Mouse (Mus musculus): ENCODE measurements around the gene Dip2c.

Gene Dip2c

GRCm38 (mm10) chr13:9424434-9424833 is 148.1 kb downstream of the Dip2c start:
- DNase-seq (ENCODE audit: low spot score) = no peak

- no peak for DNase-seq (ENCODE audit: low spot score)
These were observed 149.9 kb downstream of the Dip2c start for GRCm38 (mm10) chr13:9426267-9426666.

GRCm38 (mm10) chr13:9426779-9427178 is 150.5 kb downstream of the Dip2c start:
- peak; percentile 29 for DNase-seq (ENCODE audit: low spot score)

GRCm38 (mm10) chr13:9429884-9430283 is 153.6 kb downstream of the Dip2c start:
- no peak for DNase-seq (ENCODE audit: low spot score)

- DNase-seq (ENCODE audit: low spot score) = no peak
These were observed 154.4 kb downstream of the Dip2c start for GRCm38 (mm10) chr13:9430724-9431123.

GRCm38 (mm10) chr13:9431441-9431840 is 155.1 kb downstream of the Dip2c start:
- DNase-seq (ENCODE audit: low spot score) = no peak

GRCm38 (mm10) chr13:9443066-9443465 is 166.7 kb downstream of the Dip2c start:
- DNase-seq (ENCODE audit: low spot score) = no peak

- no peak for DNase-seq (ENCODE audit: low spot score)
These were observed 169.4 kb downstream of the Dip2c start for GRCm38 (mm10) chr13:9445533-9446294.

- no peak for DNase-seq (ENCODE audit: low spot score)
These were observed 170.3 kb downstream of the Dip2c start for GRCm38 (mm10) chr13:9446448-9447115.

- DNase-seq (ENCODE audit: low spot score) = no peak
These were observed 173.9 kb downstream of the Dip2c start for GRCm38 (mm10) chr13:9450276-9450675.

- no peak for DNase-seq (ENCODE audit: low spot score)
These were observed 175.6 kb downstream of the Dip2c start for GRCm38 (mm10) chr13:9451952-9452351.

- no peak for DNase-seq (ENCODE audit: low spot score)
These were observed 178.3 kb downstream of the Dip2c start for GRCm38 (mm10) chr13:9454426-9455177.

- no peak for DNase-seq (ENCODE audit: low spot score)
These were observed 179.7 kb downstream of the Dip2c start for GRCm38 (mm10) chr13:9455979-9456378.

- DNase-seq (ENCODE audit: low spot score) = no peak
These were observed 181.3 kb downstream of the Dip2c start for GRCm38 (mm10) chr13:9457420-9458308.

- DNase-seq (ENCODE audit: low spot score) = no peak
These were observed 188.1 kb downstream of the Dip2c start for GRCm38 (mm10) chr13:9464457-9464856.

GRCm38 (mm10) chr13:9467216-9467615 is 190.9 kb downstream of the Dip2c start:
- peak; percentile 76 for DNase-seq (ENCODE audit: low spot score)

- no peak for DNase-seq (ENCODE audit: low spot score)
These were observed 197.1 kb downstream of the Dip2c start for GRCm38 (mm10) chr13:9473383-9473782.

- DNase-seq (ENCODE audit: low spot score) = no peak
These were observed 205.4 kb downstream of the Dip2c start for GRCm38 (mm10) chr13:9481722-9482121.

GRCm38 (mm10) chr13:9489696-9490095 is 213.4 kb downstream of the Dip2c start:
- DNase-seq (ENCODE audit: low spot score) = no peak

- DNase-seq (ENCODE audit: low spot score) = peak; percentile 29
These were observed 218.4 kb downstream of the Dip2c start for GRCm38 (mm10) chr13:9494726-9495125.

GRCm38 (mm10) chr13:9504118-9504856 is 228.0 kb downstream of the Dip2c start:
- DNase-seq (ENCODE audit: low spot score) = no peak
